Mouse (Mus musculus): ENCODE data around the gene Dpf3.

DNA sequence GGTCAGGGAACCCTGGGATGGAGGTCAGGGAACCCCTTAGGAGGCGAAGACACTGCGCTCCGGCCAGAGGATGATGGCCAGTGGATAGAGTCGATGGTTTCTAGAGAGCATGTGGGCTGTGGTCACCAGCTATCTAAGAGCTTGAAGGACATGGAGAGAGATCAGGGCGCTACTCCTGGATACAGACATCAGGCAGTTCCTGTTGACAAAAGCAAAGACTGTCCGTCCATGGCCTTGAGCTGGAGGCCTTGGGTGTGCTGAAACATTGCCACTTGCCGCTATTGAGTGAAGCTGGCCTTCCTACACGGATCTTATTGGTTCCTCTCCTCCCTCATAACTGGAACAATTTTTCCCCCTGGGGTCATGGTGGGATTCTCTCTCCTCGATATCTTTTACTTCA is 6.7 kb upstream of the Dpf3 start:
- TF ChIP-seq GATA1 (IDR thresholded peaks at IDR 0.05; ENCODE audit: borderline replicate concordance, low read length) (no peak), FLI1 (IDR thresholded peaks at IDR 0.05; ENCODE audit: low read length) (no peak)
